Mouse (Mus musculus) heart, embryonic 13.5 days (tissue): ENCODE measurements around the gene Best1. TPM values are rescaled to one million over a fixed set of nuclear protein-coding genes. Genes with fewer than 3 reads are reported as not detected.
A peak's percentile ranks its signal among the peaks of the same experiment; 100 is the strongest.

Experiments used
- ATAC-seq: fragments of 200-750 bp; cut with Nextera tagmentation; 2 replicates; pipeline ENCODE4 v1.8.0; 2017; ENCODE audit warnings: moderate TSS enrichment; ENCODE audit not compliant: insufficient number of reproducible peaks, low FRiP score, low TSS enrichment; ENCODE audit errors: extremely low read depth
- H3K27ac ChIP-seq: fragments of 300-500 bp; sonication (generic); replicated peaks from 2 replicates; pipeline ENCODE4 v1.5.1; 2015; ENCODE audit warnings: moderate library complexity, mild to moderate bottlenecking, inconsistent platforms
- H3K27me3 ChIP-seq: fragments of 300-500 bp; sonication (generic); replicated peaks from 2 replicates; pipeline ENCODE4 v1.6.1; 2015; ENCODE audit warnings: mild to moderate bottlenecking, inconsistent platforms
- H3K36me3 ChIP-seq: fragments of 300-500 bp; sonication (generic); 2 replicates; pipeline ENCODE4 v1.6.1; 2015; ENCODE audit warnings: mild to moderate bottlenecking, inconsistent platforms
- H3K4me1 ChIP-seq: fragments of 300-500 bp; sonication (generic); 2 replicates; pipeline ENCODE4 v1.6.1; 2015; ENCODE audit warnings: inconsistent platforms
- H3K4me2 ChIP-seq: fragments of 300-500 bp; sonication (generic); 2 replicates; pipeline ENCODE4 v1.6.1; 2015; ENCODE audit warnings: inconsistent platforms, mild to moderate bottlenecking, moderate library complexity
- H3K4me3 ChIP-seq: fragments of 300-500 bp; sonication (generic); 2 replicates; pipeline ENCODE4 v1.5.1; 2015; ENCODE audit warnings: moderate library complexity, mild to moderate bottlenecking, inconsistent platforms
- H3K9ac ChIP-seq: fragments of 300-500 bp; sonication (generic); 2 replicates; pipeline ENCODE4 v1.6.1; 2015; ENCODE audit warnings: inconsistent platforms, mild to moderate bottlenecking, moderate library complexity
- H3K9me3 ChIP-seq: fragments of 300-500 bp; sonication (generic); 2 replicates; pipeline ENCODE4 v1.6.1; 2016; ENCODE audit warnings: inconsistent platforms
- WGBS: fragments of 180-500 bp; shearing (Covaris S2); methylation state at CpG from one replicate; pipeline ENCODE4 v1.1.7; 2015; ENCODE audit warnings: mixed read lengths; 5-methylcytosine and 5-hydroxymethylcytosine counted together
- polyA plus RNA-seq: library from polyadenylated mRNA; unstranded; fragments of >200 nt; fragmentation: Nextera tagmentation; extraction: Ambion mirVana; gene quantifications from 2 replicates; pipeline ENCODE4 v1.2.1, GENCODE M21; 2015

Best1 gene
- 0.23 and 0.27 TPM in 2 replicates for polyA plus RNA-seq

DNA sequence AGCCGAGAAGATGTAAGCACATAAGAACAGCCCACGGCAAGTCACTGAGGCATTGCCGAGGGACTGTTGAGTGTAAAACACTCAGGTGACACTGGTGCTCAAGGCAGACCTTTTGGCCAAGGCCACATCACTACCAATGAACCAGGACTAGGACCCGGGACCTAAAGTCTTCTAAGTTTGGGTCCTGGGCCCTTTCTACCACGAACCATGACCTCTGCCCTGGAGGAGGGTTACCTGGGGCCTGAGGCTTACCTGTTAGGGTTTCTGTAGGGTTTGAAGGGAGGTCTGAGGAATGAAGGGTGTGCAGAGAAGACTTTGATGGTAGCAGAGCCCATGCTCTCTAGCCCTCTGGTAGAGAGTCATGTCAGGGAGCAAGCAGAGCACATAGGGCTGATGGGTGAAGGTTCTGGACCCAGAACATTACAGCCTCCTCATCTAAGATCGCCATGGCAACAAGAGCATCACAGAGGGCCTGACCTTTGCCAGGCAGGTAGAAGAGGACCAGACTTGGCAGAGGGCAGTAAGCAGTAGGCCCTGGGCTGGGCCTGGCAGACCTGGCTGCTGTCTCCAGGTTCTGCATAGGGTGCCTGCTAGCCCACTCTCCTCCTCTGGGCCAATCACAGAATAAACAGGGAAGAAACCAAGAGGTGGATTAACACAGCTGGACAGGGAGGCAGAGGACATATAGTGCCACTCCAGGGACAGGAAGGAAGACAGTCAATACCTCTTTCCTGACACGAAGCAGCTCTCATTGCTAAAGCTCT lies at the start of gene Best1, which contains the start of gene Rab3il1:
TSS of gene Best1 (minus strand) at position 428 of the 764 bp plus-strand sequence.
TSS of gene Rab3il1 (plus strand) at position 464 of the 764 bp plus-strand sequence.
- Histone ChIP-seq H3K27me3 (no peaks in the 10 kb centered on the region; the same call in 1 of the 2 replicates), H3K9me3 (no peaks in the 10 kb centered on the region), H3K4me3 (no peak within 1 kb of the TSS), H3K4me1 (peaks cover 4% of the 10 kb centered on the region), H3K27ac (no peak within 1 kb of the TSS), H3K9ac (no peak within 1 kb of the TSS), H3K4me2 (no peak within 1 kb of the TSS), H3K36me3 (no peaks in the 10 kb centered on the region)
- no peak for ATAC-seq
- WGBS: 67% methylated on average over 7 of the region's 7 CpGs

- ATAC-seq: no peak
- H3K9me3 ChIP-seq: no peaks in the 10 kb centered on the region
- peaks cover 39% of the 10 kb centered on the region for H3K36me3 ChIP-seq
- H3K27me3 ChIP-seq: no peaks in the 10 kb centered on the region
- no peak overlapping the region for H3K9ac ChIP-seq
- H3K4me3 ChIP-seq: no peak overlapping the region
- no peak overlapping the region for H3K27ac ChIP-seq
- H3K4me1 ChIP-seq: peaks cover 53% of the 10 kb centered on the region
- no peak overlapping the region for H3K4me2 ChIP-seq
- 66% methylated on average over 2 of the region's 2 CpGs for WGBS
Observed at GRCm38 (mm10) chr19:10050438-10050837, 49.0 kb upstream of the Best1 start.

GRCm38 (mm10) chr19:10049533-10049932 lies 48.1 kb upstream of the Best1 start:
- H3K27me3 ChIP-seq: no peaks in the 10 kb centered on the region
- H3K27ac ChIP-seq: no peak overlapping the region
- ATAC-seq: no peak
- H3K9me3 ChIP-seq: no peaks in the 10 kb centered on the region
- no peak overlapping the region for H3K4me2 ChIP-seq
- peaks cover 61% of the 10 kb centered on the region for H3K4me1 ChIP-seq
- H3K36me3 ChIP-seq: peaks cover 39% of the 10 kb centered on the region
- peak overlapping the region; percentile 1; the same call in 1 of the 2 replicates for H3K9ac ChIP-seq
- no peak overlapping the region for H3K4me3 ChIP-seq

DNA sequence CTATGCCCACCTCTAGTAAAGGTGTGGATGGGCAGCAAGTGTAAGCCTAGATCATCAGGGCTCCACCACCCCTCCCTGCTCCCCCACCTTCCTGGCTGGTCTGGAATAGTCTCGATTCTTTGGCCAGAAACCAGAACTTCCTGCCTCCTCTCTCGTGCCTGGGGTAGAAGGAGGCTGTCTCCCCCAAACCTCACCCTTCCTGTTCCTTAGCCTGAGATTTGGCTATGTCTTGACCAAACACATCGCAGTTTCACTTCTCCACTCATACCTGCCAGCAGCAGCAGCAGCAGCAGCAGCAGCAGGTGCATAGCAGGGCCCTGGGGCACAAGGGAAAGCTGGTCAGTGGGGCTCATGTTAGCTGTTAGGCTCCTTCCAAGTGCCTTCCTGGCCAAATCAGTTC lies 45.5 kb upstream of the Best1 start:
- no peaks in the 10 kb centered on the region for H3K27me3 ChIP-seq
- H3K4me2 ChIP-seq: peak overlapping the region; percentile 10; the same call in 1 of the 2 replicates
- peak overlapping the region; percentile 71 for H3K27ac ChIP-seq
- ATAC-seq: no peak
- peak overlapping the region; percentile 45 for H3K9ac ChIP-seq
- WGBS: 33% methylated on average over 3 of the region's 3 CpGs
- no peak overlapping the region for H3K4me3 ChIP-seq
- H3K4me1 ChIP-seq: peaks cover 87% of the 10 kb centered on the region
- H3K9me3 ChIP-seq: no peaks in the 10 kb centered on the region
- H3K36me3 ChIP-seq: peaks cover 20% of the 10 kb centered on the region

DNA sequence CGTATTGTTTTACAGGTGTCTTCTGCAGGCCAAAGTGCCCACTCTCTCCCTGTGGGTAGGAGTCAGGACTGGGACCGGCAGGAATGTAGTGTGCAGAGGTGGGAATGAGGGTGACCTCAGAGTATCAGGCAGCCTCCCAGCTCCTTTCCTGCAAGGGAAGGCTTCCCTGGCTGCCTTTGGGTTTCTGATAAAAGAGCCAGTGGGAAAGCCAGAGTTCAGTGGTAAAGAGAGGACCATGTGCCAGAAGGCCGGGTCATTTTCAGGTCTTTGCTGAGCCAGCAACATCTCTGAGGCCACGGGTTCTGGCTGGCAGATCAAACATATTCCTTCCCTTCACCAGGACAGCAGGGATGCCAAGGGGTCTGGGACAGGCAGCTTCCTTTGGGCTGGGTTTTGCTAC lies 44.9 kb upstream of the Best1 start:
- Histone ChIP-seq H3K4me1 (peaks cover 89% of the 10 kb centered on the region), H3K9ac (peak overlapping the region; percentile 45), H3K27ac (peak overlapping the region; percentile 71), H3K4me2 (peak overlapping the region; percentile 10; the same call in 1 of the 2 replicates), H3K27me3 (no peaks in the 10 kb centered on the region), H3K36me3 (peaks cover 17% of the 10 kb centered on the region), H3K4me3 (no peak overlapping the region), H3K9me3 (no peaks in the 10 kb centered on the region)
- ATAC-seq: no peak
- WGBS: 30% methylated on average over 4 of the region's 4 CpGs

DNA sequence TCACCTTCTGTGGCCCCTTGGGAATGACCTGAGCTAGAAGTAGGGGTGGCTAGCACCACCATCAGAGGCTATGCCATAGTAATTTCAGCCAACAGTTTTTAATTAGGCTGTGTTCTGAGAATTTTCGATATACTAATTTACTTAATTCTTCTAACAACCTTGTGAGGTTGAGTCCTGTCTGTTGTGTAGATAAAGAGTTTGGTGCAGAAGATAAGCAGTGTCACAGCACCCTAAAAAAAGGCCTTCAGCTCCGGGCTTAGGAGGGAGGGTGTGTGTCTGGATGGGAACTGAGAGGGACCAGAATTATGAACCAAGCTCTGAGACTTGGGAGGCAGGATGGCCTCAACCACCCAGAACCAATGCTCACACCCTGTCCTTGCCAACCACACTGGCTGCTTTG lies 44.3 kb upstream of the Best1 start:
- Histone ChIP-seq H3K4me2 (0 out of 2 replicates have a peak overlapping the region, but pooled peaks have one; percentile 10), H3K9me3 (no peaks in the 10 kb centered on the region), H3K9ac (peak overlapping the region; percentile 4; the same call in 1 of the 2 replicates), H3K36me3 (peaks cover 17% of the 10 kb centered on the region), H3K4me1 (peaks cover 90% of the 10 kb centered on the region), H3K4me3 (no peak overlapping the region), H3K27me3 (no peaks in the 10 kb centered on the region), H3K27ac (peak overlapping the region; percentile 71)
- ATAC-seq: no peak
- 43% methylated on average over 2 of the region's 2 CpGs for WGBS

GRCm38 (mm10) chr19:10043643-10044042 lies 42.2 kb upstream of the Best1 start:
- Histone ChIP-seq H3K4me1 (peaks cover 90% of the 10 kb centered on the region), H3K4me2 (peak overlapping the region; percentile 84), H3K4me3 (peak overlapping the region; percentile 81), H3K27ac (peak overlapping the region; percentile 90), H3K36me3 (peaks cover 17% of the 10 kb centered on the region), H3K9me3 (no peaks in the 10 kb centered on the region), H3K9ac (peak overlapping the region; percentile 92), H3K27me3 (no peaks in the 10 kb centered on the region)
- ATAC-seq: 0 out of 2 replicates have a peak, but pooled peaks have one; percentile 7

- Histone ChIP-seq H3K27ac (peak overlapping the region; percentile 90), H3K4me1 (peaks cover 94% of the 10 kb centered on the region), H3K4me3 (peak overlapping the region; percentile 81), H3K4me2 (peak overlapping the region; percentile 84), H3K36me3 (peaks cover 17% of the 10 kb centered on the region), H3K27me3 (no peaks in the 10 kb centered on the region), H3K9me3 (no peaks in the 10 kb centered on the region), H3K9ac (peak overlapping the region; percentile 92)
- no peak for ATAC-seq
- 66% methylated on average over 4 of the region's 4 CpGs for WGBS
Observed at GRCm38 (mm10) chr19:10042816-10043215, 41.4 kb upstream of the Best1 start.

GRCm38 (mm10) chr19:10042232-10042631 lies 40.8 kb upstream of the Best1 start:
- peak overlapping the region; percentile 90 for H3K27ac ChIP-seq
- peak overlapping the region; percentile 92 for H3K9ac ChIP-seq
- H3K36me3 ChIP-seq: peaks cover 21% of the 10 kb centered on the region
- peaks cover 94% of the 10 kb centered on the region for H3K4me1 ChIP-seq
- H3K4me3 ChIP-seq: peak overlapping the region; percentile 81
- H3K4me2 ChIP-seq: peak overlapping the region; percentile 84
- WGBS: 24% methylated on average over 6 of the region's 6 CpGs
- no peaks in the 10 kb centered on the region for H3K9me3 ChIP-seq
- H3K27me3 ChIP-seq: no peaks in the 10 kb centered on the region
- 0 out of 2 replicates have a peak, but pooled peaks have one; percentile 7 for ATAC-seq

DNA sequence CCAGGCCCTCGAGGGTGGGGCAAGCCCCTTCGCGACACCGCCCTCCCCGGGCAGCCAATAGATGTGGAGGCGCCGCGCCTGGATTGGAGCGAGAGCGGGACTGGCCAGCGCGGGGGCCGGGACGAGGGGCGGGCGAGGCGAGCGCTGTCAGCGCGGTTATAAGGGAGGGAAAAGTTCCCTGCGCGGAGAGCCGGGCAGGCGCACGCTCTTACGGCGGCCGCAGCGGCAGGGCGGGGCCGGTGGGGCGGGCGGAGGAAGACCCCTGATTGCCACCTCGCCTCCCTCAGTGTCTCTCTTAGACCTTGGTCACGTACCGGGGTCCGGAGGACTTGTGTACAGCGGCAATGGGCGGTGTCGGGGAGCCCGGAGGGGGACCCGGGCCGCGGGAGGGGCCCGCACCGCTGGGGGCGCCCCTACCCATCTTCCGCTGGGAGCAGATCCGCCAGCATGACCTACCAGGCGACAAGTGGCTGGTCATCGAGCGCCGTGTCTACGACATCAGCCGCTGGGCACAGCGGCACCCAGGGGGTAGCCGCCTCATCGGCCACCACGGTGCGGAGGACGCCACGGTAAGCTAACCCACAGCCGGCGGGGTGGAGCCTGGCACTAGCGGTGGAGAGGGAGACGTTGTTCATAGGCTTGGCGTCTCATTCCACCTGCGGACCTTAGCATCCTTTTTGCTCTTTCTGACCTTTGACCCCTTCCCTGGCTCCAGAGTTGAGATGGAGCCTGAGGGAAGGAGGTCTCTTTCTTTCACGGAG lies 40.1 kb upstream of the Best1 start, which contains the start of gene Fads3:
TSS of gene Fads3 (plus strand) at position 182 of the 761 bp plus-strand sequence.
- Histone ChIP-seq H3K4me2 (peak within 1 kb of the TSS; percentile 84), H3K9me3 (no peaks in the 10 kb centered on the region), H3K27ac (peak within 1 kb of the TSS; percentile 90), H3K36me3 (peaks cover 21% of the 10 kb centered on the region), H3K4me1 (peaks cover 91% of the 10 kb centered on the region), H3K27me3 (no peaks in the 10 kb centered on the region), H3K4me3 (peak within 1 kb of the TSS; percentile 81), H3K9ac (peak within 1 kb of the TSS; percentile 92)
- under 1% methylated on average over 69 of the region's 69 CpGs for WGBS
- peak; percentile 75 for ATAC-seq

- WGBS: 17% methylated on average over 15 of the region's 20 CpGs
- peak overlapping the region; percentile 90 for H3K27ac ChIP-seq
- H3K4me3 ChIP-seq: peak overlapping the region; percentile 81
- H3K36me3 ChIP-seq: peaks cover 21% of the 10 kb centered on the region
- H3K4me1 ChIP-seq: peaks cover 84% of the 10 kb centered on the region
- no peaks in the 10 kb centered on the region for H3K27me3 ChIP-seq
- no peaks in the 10 kb centered on the region for H3K9me3 ChIP-seq
- H3K9ac ChIP-seq: peak overlapping the region; percentile 92
- peak overlapping the region; percentile 84 for H3K4me2 ChIP-seq
- ATAC-seq: no peak
Observed at GRCm38 (mm10) chr19:10040866-10041387, 39.5 kb upstream of the Best1 start.
